Mouse (Mus musculus): ENCODE measurements at regions not wholly inside any gene's neighbourhood (a gene's known extent, or its start where the extent isn't known, plus 50 kb on each side); places are given as distances from the start of the nearest gene placed in this dataset.

DNA sequence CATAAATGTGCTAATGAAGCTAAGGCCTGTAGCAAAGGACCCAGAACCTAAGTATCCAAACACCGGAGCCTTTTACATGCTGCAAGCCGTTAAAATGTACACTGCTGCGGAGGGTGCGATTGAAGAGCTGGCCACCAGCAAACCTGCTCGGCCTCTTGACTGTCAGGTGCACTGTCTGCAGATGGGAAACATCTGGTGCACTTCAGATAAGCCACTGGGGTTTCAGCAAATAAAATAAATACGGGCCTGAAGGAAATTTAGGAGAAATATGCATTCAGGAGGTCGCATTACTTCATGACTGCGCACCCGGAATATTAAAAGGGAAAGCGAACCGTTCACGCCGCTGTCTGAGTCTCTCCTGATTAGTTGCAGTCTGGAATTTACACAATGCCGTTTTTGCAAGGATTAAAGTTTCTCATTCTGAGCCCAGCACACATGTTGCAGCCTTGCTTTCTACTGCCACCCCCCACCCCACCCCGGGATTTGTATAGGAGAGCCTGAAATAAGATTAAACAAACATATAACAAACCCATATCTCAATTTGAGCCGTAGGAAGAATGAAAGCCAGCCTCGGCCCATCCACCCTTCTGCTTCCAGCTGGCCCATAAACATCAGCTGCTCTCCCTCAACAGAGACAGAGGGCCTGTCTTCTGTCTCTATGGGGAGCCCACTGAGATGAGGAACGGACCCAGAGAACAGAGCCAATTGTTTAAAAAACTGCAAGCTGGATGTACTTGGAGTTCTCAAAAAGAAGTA, 103.5 kb upstream of the Cd180 start:
- WGBS = 41% methylated on average over 18 of the region's 18 CpGs
- Histone ChIP-seq H3K4me1 (ENCODE audit: insufficient read depth) (0 out of 2 replicates have a peak, but pooled peaks cover 4% of the 10 kb centered on the region), H3K4me3 (ENCODE audit: low read depth, low read length) (no peak overlapping the region), H3K4me2 (ENCODE audit: low read depth) (0 out of 2 replicates have a peak overlapping the region, but pooled peaks have one; percentile 8), H3K9me3 (ENCODE audit: low read length) (no peaks in the 10 kb centered on the region), H3K27me3 (ENCODE audit: insufficient read depth, low read length) (no peaks in the 10 kb centered on the region), H3K27ac (ENCODE audit: low read depth, low read length) (no peak overlapping the region), H3K36me3 (ENCODE audit: insufficient read depth) (no peaks in the 10 kb centered on the region), H3K9ac (no peak overlapping the region)
- DNase-seq = peak; percentile 20
- TF ChIP-seq CTCF (IDR thresholded peaks at IDR 0.05; ENCODE audit: low read depth) = no peak
- ATAC-seq = peak; percentile 81

DNA sequence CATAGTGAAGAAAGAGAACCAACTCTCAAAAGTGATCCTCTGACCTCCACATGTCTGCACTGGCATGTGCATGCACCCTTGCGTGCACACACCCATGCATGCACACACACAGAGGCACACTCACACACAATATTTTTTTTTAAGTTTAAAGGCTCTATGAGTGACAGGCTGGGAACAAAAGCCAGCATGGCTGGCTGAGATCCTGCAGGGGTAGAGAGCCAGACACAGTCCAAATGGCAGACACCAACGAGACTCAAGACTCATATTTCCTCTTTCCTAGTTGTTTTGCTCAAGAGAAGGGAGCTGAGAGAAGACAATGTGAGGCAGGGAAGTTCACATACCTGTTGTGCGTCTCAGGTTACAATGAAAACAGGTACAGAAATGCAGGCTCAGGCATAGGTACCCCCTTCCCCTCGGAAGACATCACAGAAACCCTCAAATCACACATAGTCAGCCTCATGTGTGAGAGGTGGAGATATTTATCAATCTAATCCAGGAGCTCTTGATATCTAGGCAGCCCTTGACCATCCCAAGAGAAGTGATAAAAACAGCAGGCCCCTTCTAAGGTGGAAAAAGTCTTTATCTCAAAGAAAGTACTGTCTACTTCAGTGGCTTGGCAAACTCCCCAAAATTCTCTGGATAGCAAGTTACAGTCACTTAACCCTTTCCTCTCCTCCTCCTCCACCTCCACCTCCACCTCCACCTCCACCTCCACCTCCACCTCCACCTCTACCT, 101.4 kb upstream of the Cd180 start:
- Histone ChIP-seq H3K4me2 (ENCODE audit: low read depth) (no peak overlapping the region), H3K4me1 (ENCODE audit: insufficient read depth) (0 out of 2 replicates have a peak, but pooled peaks cover 4% of the 10 kb centered on the region), H3K9me3 (ENCODE audit: low read length) (no peaks in the 10 kb centered on the region), H3K27ac (ENCODE audit: low read depth, low read length) (no peak overlapping the region), H3K36me3 (ENCODE audit: insufficient read depth) (no peaks in the 10 kb centered on the region), H3K9ac (no peak overlapping the region), H3K27me3 (ENCODE audit: insufficient read depth, low read length) (no peaks in the 10 kb centered on the region), H3K4me3 (ENCODE audit: low read depth, low read length) (no peak overlapping the region)
- WGBS = 71% methylated on average over 4 of the region's 4 CpGs
- ATAC-seq (no peak), DNase-seq (no peak)
- no peak for TF ChIP-seq CTCF (IDR thresholded peaks at IDR 0.05; ENCODE audit: low read depth)

DNA sequence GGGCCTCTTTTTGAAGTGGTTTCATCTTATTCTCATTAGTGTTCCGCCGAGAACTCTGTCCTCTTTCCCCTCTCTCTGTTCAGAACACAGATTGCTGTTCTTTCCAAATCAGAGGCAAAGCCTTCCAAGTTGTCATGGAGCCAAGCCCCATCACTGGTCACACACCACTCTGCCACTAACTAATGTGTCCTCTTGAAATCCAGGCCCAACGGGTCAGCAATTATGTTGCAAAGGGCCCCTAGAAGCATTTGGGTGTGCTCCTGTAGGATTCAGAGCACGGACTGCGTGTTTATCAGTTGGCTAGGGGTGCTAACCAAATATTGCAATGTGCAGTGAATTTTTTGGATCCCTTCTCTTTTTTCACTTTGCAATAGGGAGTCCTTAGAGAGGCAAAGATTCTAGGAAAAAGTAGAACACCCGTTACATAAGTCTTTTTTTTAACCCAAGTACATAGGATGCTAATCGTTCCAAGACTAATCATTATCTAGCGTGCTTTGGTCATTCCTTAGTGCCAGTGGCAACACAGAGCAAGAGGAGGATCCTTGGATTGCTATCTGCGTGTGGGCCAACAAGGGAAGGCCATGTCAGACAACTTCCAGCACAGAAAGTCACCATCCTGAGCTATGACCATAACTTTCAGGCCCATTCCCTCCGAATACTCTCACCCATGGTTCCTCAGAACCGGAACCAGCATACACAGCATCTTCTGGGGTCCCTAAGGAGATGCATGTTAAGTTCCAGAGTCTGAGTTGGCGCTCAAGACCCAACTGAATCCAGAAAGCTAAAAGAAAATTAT, 99.8 kb upstream of the Cd180 start:
- no peaks in the 10 kb centered on the region for H3K36me3 ChIP-seq (ENCODE audit: insufficient read depth)
- no peaks in the 10 kb centered on the region for H3K9me3 ChIP-seq (ENCODE audit: low read length)
- no peak for TF ChIP-seq CTCF (IDR thresholded peaks at IDR 0.05; ENCODE audit: low read depth)
- 81% methylated on average over 12 of the region's 12 CpGs for WGBS
- no peak overlapping the region for H3K4me2 ChIP-seq (ENCODE audit: low read depth)
- ATAC-seq (no peak; the same call in 1 of the 2 replicates), DNase-seq (peak; percentile 35)
- 0 out of 2 replicates have a peak, but pooled peaks cover 4% of the 10 kb centered on the region for H3K4me1 ChIP-seq (ENCODE audit: insufficient read depth)
- no peak overlapping the region for H3K4me3 ChIP-seq (ENCODE audit: low read depth, low read length)
- H3K27ac ChIP-seq (ENCODE audit: low read depth, low read length) = no peak overlapping the region
- H3K9ac ChIP-seq = no peak overlapping the region
- H3K27me3 ChIP-seq (ENCODE audit: insufficient read depth, low read length) = no peaks in the 10 kb centered on the region

DNA sequence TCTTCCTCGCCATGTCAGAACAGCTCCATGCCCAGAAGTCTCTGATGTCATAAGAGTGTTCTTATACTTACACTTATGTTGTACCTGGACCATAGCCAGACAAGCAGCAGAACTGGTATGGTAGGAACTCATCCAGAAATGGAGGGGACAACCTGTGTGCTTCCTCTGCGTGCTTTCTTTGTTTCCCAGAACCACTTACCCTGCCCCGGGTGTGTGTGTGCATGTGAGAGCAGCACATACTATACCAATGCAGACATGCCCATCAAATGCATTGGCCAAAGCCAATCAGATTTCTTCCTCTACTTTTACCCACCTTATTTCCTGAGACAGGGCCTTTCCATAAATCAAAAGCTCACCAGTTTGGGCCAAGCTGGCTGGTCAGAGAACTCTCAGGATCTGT, 99.2 kb upstream of the Cd180 start:
- no peak for TF ChIP-seq CTCF (IDR thresholded peaks at IDR 0.05; ENCODE audit: low read depth)
- no peak overlapping the region for H3K9ac ChIP-seq
- no peak overlapping the region for H3K27ac ChIP-seq (ENCODE audit: low read depth, low read length)
- H3K27me3 ChIP-seq (ENCODE audit: insufficient read depth, low read length) = no peaks in the 10 kb centered on the region
- DNase-seq = no peak
- H3K9me3 ChIP-seq (ENCODE audit: low read length) = no peaks in the 10 kb centered on the region
- no peaks in the 10 kb centered on the region for H3K36me3 ChIP-seq (ENCODE audit: insufficient read depth)
- WGBS = 84% methylated on average over 3 of the region's 3 CpGs
- no peak for ATAC-seq
- H3K4me2 ChIP-seq (ENCODE audit: low read depth) = no peak overlapping the region
- H3K4me3 ChIP-seq (ENCODE audit: low read depth, low read length) = no peak overlapping the region
- 0 out of 2 replicates have a peak, but pooled peaks cover 4% of the 10 kb centered on the region for H3K4me1 ChIP-seq (ENCODE audit: insufficient read depth)

DNA sequence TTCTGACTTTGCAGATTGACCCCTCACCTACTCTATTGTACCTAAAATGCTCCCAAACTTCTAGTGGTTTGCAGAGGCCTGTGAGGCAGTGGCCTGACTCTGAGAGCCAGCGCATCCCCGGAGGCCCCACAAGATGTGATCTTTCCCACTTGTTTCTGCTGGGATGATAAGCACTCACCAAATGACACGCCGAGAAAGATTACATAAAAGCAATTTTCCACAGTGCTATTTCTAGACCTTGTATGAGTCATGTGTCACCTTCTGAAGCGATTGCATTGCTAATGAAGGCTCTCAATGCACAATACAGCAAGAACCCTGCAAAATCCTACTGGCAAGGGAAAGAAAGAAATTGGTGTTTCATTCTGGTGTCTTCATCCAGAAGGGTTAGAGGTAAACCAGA, 97.8 kb upstream of the Cd180 start:
- no peaks in the 10 kb centered on the region for H3K27me3 ChIP-seq (ENCODE audit: insufficient read depth, low read length)
- no peak for TF ChIP-seq CTCF (IDR thresholded peaks at IDR 0.05; ENCODE audit: low read depth)
- H3K4me1 ChIP-seq (ENCODE audit: insufficient read depth) = 0 out of 2 replicates have a peak, but pooled peaks cover 4% of the 10 kb centered on the region
- peak; percentile 19 for DNase-seq
- ATAC-seq = peak; percentile 67; the same call in 1 of the 2 replicates
- WGBS = 81% methylated on average over 5 of the region's 5 CpGs
- H3K4me3 ChIP-seq (ENCODE audit: low read depth, low read length) = no peak overlapping the region
- H3K27ac ChIP-seq (ENCODE audit: low read depth, low read length) = no peak overlapping the region
- H3K36me3 ChIP-seq (ENCODE audit: insufficient read depth) = no peaks in the 10 kb centered on the region
- no peak overlapping the region for H3K4me2 ChIP-seq (ENCODE audit: low read depth)
- H3K9me3 ChIP-seq (ENCODE audit: low read length) = no peaks in the 10 kb centered on the region
- H3K9ac ChIP-seq = no peak overlapping the region

DNA sequence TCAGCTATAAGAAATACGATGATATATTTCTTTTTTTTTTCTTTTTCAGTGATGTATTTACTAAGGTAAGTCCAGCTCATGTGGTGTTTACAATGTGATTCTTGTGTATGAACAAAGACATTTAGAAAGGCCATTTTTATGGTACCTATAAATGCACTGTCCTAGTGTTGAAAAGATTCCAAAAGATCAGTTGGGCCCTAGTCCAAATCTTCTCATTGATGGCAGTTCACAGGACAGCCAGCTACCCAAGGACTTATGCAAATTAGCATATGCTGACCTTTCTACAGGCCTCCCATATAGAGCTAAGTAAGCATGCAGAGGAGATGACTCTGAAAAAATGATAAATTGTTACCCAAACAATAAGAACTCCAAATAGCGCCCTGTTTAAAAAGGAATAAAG, 97.3 kb upstream of the Cd180 start:
- Histone ChIP-seq H3K9me3 (ENCODE audit: low read length) (no peaks in the 10 kb centered on the region), H3K4me3 (ENCODE audit: low read depth, low read length) (no peak overlapping the region), H3K27me3 (ENCODE audit: insufficient read depth, low read length) (no peaks in the 10 kb centered on the region), H3K27ac (ENCODE audit: low read depth, low read length) (no peak overlapping the region), H3K4me2 (ENCODE audit: low read depth) (no peak overlapping the region), H3K36me3 (ENCODE audit: insufficient read depth) (no peaks in the 10 kb centered on the region), H3K9ac (no peak overlapping the region), H3K4me1 (ENCODE audit: insufficient read depth) (0 out of 2 replicates have a peak, but pooled peaks cover 4% of the 10 kb centered on the region)
- DNase-seq (no peak), ATAC-seq (no peak)
- TF ChIP-seq CTCF (IDR thresholded peaks at IDR 0.05; ENCODE audit: low read depth) = no peak
- WGBS = 90% methylated on average over 2 of the region's 2 CpGs

Data from forebrain, postnatal 0 days (tissue).